ENCODE assay signal across 8 mouse cellular contexts in the genomic region with DNA sequence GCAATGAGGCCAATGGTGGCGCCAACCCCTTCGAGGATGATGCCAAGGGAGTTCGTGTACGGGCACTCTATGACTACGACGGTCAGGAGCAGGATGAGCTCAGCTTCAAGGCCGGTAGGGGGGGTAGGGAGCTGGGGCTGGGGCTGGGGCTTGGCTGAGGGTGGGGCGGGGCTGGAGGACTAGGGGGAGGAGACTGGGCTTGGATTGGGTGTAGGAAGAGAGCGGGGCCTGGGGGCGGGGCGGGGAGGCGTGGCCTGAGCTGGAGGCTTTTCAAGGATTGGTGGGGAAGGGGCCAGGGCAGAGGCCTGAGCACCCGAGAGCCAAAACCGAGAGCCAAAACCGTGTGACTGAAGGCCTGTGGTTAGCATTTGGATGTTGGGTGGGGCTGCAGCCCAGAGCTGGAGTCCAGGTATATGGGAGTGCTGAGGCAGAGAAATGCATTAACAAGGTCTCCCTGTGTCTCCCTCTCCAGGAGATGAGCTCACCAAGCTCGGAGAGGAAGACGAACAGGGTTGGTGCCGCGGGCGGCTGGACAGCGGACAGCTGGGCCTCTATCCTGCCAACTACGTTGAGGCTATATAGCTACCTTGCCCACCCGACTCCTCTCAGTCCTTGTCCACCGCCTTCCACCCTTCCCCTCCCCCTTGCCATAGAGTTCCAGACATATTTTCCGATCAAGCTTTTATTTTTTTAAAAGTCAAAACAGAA. TPM values are rescaled to one million over a fixed set of nuclear protein-coding genes. Genes with fewer than 3 reads are reported as not detected.
DNase-seq lines count a peak whose midpoint lies in the region; ATAC-seq and TF ChIP-seq lines count a peak whose summit lies in the region.

No protein-coding gene starts in this region.

- no peaks in the 10 kb centered on the region for H3K9me3 ChIP-seq in lung, embryonic 14.5 days (ENCODE audit: low read depth, low read length)

- H3K27ac ChIP-seq in left cerebral cortex, adult 2 months = peak overlapping the region; percentile 61; the same call in 1 of the 2 replicates
- peak overlapping the region; percentile 79 for H3K27ac ChIP-seq in cortical plate, adult 2 months (ENCODE audit: insufficient read depth, low read length)
- H3K27ac ChIP-seq in lung, embryonic 14.5 days (ENCODE audit: low read depth) = no peak overlapping the region

- 3% methylated on average over 24 of the region's 25 CpGs for WGBS in lung, embryonic 14.5 days

- no peak overlapping the region for H3K4me3 ChIP-seq in left cerebral cortex, adult 2 months
- no peak overlapping the region for H3K4me3 ChIP-seq in cortical plate, adult 2 months (ENCODE audit: insufficient read depth, low read length)
- H3K4me3 ChIP-seq in lung, embryonic 14.5 days (ENCODE audit: low read depth, low read length) = peak overlapping the region; percentile 30

- intact Hi-C loops in left cerebral cortex, adult 2 months (cut with DNase I) = no loop called here

- no peak overlapping the region; the same call in 1 of the 2 replicates for H3K9ac ChIP-seq in lung, embryonic 14.5 days

- no peaks in the 10 kb centered on the region for H3K36me3 ChIP-seq in lung, embryonic 14.5 days (ENCODE audit: insufficient read depth)

- peak overlapping the region; percentile 66 for H3K4me2 ChIP-seq in lung, embryonic 14.5 days

- H3K4me1 ChIP-seq in cortical plate, adult 2 months (ENCODE audit: control insufficient read depth, insufficient read depth, low read length) = peaks cover 3% of the 10 kb centered on the region
- no peaks in the 10 kb centered on the region for H3K4me1 ChIP-seq in lung, embryonic 14.5 days (ENCODE audit: insufficient read depth)

- ATAC-seq in granulocyte monocyte progenitor cell, adult 5-6 weeks (replicated peaks; ENCODE audit: poor library complexity, severe bottlenecking) = peak; percentile 75
- ATAC-seq in lung, embryonic 14.5 days (ENCODE audit: insufficient read depth) = peak; percentile 95
- no peak for ATAC-seq in activated CD4-positive, CD25-positive, alpha-beta regulatory T cell, adult 4 months

- no peak; the same call in 1 of the 2 replicates for TF ChIP-seq CTCF in left cerebral cortex, adult 2 months (IDR thresholded peaks at IDR 0.05)
- TF ChIP-seq CTCF in cortical plate, adult 2 months (IDR thresholded peaks at IDR 0.05; ENCODE audit: extremely low read depth, insufficient read depth, low read length) = no peak
- TF ChIP-seq CTCF in lung, embryonic 14.5 days (IDR thresholded peaks at IDR 0.05; ENCODE audit: low read depth) = peak; percentile 47

- peak in 1 of 2 experiments; percentile 55 for DNase-seq in left cerebral cortex, adult 2 months (ENCODE audit: extremely low spot score in 1 of 2, low spot score in 2 of 2)
- DNase-seq in left cerebral cortex, adult 8-10 months (ENCODE audit: low spot score in 2 of 2) = no peak
- peak; percentile 17 for DNase-seq in kidney, adult 11 months
- peak; percentile 86 for DNase-seq in lung, embryonic 14.5 days
- peak; percentile 79 for DNase-seq in ovary, postnatal 36 days (ENCODE audit: low spot score)

- H3K27me3 ChIP-seq in lung, embryonic 14.5 days (ENCODE audit: insufficient read depth, low read length) = no peaks in the 10 kb centered on the region

- no peak; the same call in 1 of the 2 replicates for TF ChIP-seq POLR2A in cortical plate, adult 2 months (IDR thresholded peaks at IDR 0.05; ENCODE audit: extremely low read depth, insufficient read depth, low read length)

RNA-seq across cellular contexts. Expression of gene Spdef, which starts 20.6 kb away (rescaled TPM):
- under 1 TPM in 1 of 2 experiments, not detected in 1; 0.48 TPM for total RNA-seq in left cerebral cortex, adult 2 months (2021)
- total RNA-seq in left cerebral cortex, adult 8-10 months (2022) = 1 to 10 TPM in 1 of 4 experiments, under 1 TPM in 3; 0.35 to 1.4 (median 0.50) TPM
- 0.61 and 0.91 TPM in 2 replicates for polyA plus RNA-seq in cortical plate, adult 2 months (2012; rRNA removed)
- total RNA-seq in granulocyte monocyte progenitor cell, adult 5-6 weeks (2014; fragmentation: Nextera tagmentation) = not detected in 2 replicates
- total RNA-seq in granulocyte monocyte progenitor cell, adult 5-6 weeks (2017) = not detected in 2 replicates
- 0.88 and 1.1 TPM in 2 replicates for polyA plus RNA-seq in lung, embryonic 14.5 days (2014; fragmentation: Nextera tagmentation; extraction: Ambion mirVana)
- under 1 TPM in 1 of 2 experiments, not detected in 1; 0.50 TPM for polyA plus RNA-seq in activated CD4-positive, CD25-positive, alpha-beta regulatory T cell, adult 4 months (2017; shearing (Covaris generic))

RNA-seq across cellular contexts. Expression of gene Pacsin1, which starts 52.8 kb away (rescaled TPM):
- total RNA-seq in left cerebral cortex, adult 2 months (2021) = 100 to 1,000 TPM; 436 to 459 TPM
- 100 to 1,000 TPM; 377 to 404 (median 391) TPM for total RNA-seq in left cerebral cortex, adult 8-10 months (2022)
- polyA plus RNA-seq in cortical plate, adult 2 months (2012; rRNA removed) = 254 and 258 TPM in 2 replicates
- not detected in 2 replicates for total RNA-seq in granulocyte monocyte progenitor cell, adult 5-6 weeks (2014; fragmentation: Nextera tagmentation)
- total RNA-seq in granulocyte monocyte progenitor cell, adult 5-6 weeks (2017) = 0.43 TPM in 1 of 2 replicates, not detected in the other
- 0.39 and 0.60 TPM in 2 replicates for polyA plus RNA-seq in lung, embryonic 14.5 days (2014; fragmentation: Nextera tagmentation; extraction: Ambion mirVana)
- 10 to 100 TPM; 26.9 to 41.1 TPM for polyA plus RNA-seq in activated CD4-positive, CD25-positive, alpha-beta regulatory T cell, adult 4 months (2017; shearing (Covaris generic))

Comparison
In these comparisons a context has a peak if more than half of its experiments do, and no peak if none do; other contexts are left out.
1. DNase-seq: peak in kidney, adult 11 months (single experiment), lung, embryonic 14.5 days (single experiment) and ovary, postnatal 36 days (single experiment); none in left cerebral cortex, adult 8-10 months (0 of 2).
2. RNA of gene Pacsin1, which starts 52.8 kb away (total RNA-seq): 436 to 459 TPM in left cerebral cortex, adult 2 months and 377 to 404 TPM in left cerebral cortex, adult 8-10 months; 0.43 TPM in granulocyte monocyte progenitor cell, adult 5-6 weeks; every median in the first group is over 100 times any median in the second.